Mouse (Mus musculus) retina, adult 2 months (tissue): ENCODE results near the gene Atp11c.

ENCODE experiments used
- DNase-seq: peaks from one replicate; pipeline ENCODE4 v3.0.0-alpha.2; 2012; ENCODE audit warnings: low read depth, low spot score

The Atp11c gene

GRCm38 (mm10) chrX:60386852-60387251 lies 205.6 kb downstream of the Atp11c start:
- no peak for DNase-seq

DNA sequence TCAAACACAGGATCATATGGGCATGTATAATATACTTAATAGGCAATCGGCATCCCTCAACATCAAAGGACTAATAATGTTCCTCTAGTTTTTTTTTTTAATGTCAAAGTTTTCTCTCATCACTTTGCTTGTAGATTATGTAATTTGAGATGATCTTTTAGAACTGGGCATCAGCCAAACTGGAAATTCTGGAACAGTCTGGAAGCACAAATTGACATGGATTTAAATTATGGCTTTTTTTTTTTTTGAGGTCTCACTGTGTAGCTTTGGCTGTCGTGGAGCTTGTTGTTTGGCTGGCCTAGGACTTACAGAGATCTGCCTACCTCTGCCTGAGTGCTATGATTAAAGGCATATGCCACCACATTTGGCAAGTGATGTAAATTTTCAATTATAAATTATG lies 210.8 kb downstream of the Atp11c start:
- DNase-seq, result no peak

DNA sequence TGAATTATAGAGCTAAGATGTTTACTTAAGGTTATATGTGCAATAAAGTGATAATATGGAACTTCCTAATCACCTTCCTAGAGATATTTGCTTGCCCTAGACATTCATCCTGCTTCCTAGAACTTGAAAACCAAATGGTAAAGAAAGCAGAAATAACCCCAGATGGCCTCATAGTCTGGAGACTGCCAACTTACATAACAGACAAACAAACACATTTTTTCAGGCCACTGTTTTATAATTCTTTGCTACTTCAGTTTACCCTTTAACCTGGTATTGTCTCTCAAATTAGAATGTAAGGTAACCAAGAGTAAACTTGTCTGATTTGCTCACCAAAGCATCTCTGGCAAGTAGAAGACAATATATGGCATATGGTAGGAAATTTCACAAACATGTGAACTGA lies 212.1 kb downstream of the Atp11c start:
- no peak for DNase-seq

DNA sequence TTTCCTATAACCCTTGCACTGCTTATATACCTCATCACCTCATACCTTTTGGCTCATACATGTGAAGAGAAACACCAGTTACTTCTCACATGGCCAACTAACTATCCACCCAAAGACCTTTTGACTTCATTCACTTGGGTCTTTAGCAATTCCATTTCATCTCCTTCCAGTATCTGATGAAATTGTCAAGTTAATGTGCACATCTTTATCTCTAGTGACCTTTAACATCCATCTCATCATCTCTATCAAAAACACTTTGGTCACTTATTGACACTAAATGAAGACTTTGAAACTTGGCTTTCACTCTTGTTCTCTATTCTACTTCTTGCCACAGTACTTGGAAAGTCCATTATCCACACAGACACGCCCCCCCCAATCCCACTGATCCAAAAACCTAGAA lies 243.8 kb downstream of the Atp11c start:
- DNase-seq, result no peak

- DNase-seq, result no peak
Observed at GRCm38 (mm10) chrX:60345447-60345846, 247.1 kb downstream of the Atp11c start.

DNA sequence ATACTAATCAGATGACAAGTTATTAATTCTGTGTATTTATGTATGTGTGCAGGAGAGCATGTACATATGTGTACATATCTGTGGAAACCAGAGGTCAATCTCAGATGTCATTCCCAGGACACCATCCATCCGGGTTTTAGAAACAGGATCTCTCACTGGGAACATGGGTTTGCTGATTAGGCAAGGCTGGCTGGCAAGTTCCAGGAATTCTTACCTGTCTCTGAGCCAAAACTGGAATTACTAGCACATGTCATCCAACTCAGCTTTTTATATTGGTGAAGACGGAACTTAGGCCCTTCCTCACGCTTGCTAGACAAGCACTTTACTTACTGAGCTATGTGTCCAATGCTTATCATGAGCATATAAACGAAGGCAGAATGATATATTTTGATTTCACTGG lies 247.5 kb downstream of the Atp11c start:
- DNase-seq, result no peak

- DNase-seq, result no peak
Observed at GRCm38 (mm10) chrX:60329735-60330134, 262.8 kb downstream of the Atp11c start.

DNA sequence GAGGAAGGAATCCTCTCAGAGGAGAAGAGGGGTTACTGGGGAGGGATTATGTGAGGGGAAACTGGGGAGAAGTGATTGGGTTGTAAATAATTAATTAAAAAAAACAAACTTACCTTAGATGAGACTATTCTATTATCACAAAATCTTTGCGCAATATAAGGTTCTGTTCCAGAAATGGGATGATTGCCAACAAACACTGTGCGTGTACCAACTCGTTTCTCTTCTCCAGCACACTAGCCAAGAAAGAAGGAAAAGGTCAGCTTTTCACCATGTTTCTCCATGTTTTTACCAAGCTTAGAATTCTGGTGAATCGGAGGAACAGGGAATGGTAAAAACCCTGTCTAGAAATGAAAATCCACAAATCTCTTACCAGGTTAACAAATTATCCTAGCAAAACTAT lies 271.2 kb downstream of the Atp11c start:
- DNase-seq, result no peak

GRCm38 (mm10) chrX:60317661-60318060 lies 274.8 kb downstream of the Atp11c start:
- DNase-seq, result no peak

GRCm38 (mm10) chrX:60292335-60292734 lies 300.2 kb downstream of the Atp11c start:
- DNase-seq, result no peak

DNA sequence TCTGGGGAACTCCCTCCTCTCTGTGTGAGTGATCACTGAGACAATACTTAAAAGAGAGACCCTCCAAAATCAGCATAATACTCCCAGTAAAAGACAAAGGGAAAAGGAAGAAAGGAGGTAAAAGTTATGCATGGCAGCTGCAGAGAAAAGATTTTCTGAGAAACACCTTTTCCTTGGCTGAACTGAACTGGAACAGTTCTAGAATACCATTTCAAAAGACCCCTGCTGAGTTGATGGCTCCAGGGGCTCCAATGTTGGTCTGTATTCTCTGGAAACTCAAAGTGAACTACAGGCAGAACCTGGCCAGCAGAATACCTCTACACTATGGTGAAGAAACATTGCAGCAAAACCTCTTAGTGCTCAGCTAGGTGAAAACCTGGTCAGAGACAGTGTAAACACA lies 337.2 kb downstream of the Atp11c start:
- no peak for DNase-seq

DNA sequence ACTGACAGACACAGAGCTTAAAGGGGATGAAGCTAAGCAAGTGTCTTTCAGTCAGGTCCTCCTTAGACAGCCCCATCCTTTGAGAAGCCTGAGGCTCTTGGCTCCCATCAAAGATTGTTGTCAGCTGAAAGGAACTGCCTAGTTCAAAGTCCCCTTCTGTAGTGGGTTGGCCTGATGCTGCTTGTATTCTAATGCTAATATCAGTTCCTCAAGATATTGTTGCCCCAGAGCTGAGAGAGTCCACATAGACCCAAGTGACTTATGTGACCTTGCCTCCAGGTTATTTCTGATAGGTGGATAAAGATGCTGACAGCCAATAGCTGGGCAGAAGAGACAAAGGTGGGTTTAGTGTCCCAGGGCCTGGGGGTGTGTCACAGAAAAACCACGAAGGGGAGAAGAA lies 404.8 kb downstream of the Atp11c start:
- no peak for DNase-seq

DNA sequence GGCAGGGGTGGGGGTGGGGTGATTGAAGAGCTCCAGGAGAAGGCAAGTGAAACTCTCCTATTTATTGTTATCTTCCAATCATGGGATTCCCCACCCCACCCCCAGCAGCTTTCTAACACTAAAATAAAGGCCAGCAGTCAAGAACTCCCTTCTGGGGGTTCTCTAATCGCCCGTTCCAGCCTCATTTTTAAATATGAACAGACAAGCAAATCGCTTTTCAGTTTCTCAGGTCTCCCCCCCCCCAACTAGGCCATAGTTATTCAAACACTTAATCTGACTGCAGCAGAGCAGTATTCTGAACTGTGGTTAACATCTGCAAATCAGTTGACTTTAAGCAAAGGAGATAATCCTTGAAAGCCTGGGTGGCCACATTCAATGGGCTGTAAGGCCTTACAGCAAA lies 409.9 kb downstream of the Atp11c start:
- DNase-seq, result no peak

DNA sequence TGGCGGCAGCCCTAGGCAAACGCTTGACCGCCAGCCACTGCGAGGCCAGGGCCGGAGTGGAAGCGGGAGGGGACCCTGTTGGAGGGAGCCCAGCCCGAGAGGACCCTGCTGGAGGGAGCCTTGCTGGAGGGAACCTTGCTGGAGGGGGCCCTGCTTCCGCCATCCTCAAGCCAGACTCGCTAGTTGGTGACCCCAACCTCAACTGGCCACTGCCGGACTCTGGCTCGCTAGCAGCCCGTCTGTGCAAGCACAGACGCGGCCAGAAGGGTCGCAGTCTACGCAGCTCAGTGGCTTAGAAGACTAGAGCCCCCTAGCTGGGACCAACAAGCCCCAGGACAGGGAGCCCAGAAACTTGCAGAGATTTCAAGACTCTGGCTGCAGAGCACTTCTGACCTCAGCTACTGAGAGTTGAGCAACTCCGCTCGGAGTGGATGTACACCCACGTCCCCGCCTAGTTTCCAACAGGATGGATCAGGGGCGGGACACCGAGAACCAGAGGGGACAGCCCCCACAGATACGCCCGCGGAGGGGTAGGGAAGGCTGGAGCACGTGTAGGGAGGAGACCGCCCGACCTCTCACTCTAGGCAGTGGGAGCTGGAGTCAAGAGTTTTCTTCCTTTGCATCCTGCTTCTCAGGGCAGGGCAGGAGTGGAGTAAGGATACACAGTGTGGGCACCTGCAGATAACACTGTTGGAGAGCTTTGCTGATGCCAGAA lies 413.6 kb downstream of the Atp11c start, which contains the start of gene Mcf2:
Mcf2 (minus strand) TSS at position 346 of the 715 bp plus-strand sequence.
- DNase-seq, result no peak

GRCm38 (mm10) chrX:60178025-60178743 lies 414.3 kb downstream of the Atp11c start:
- no peak for DNase-seq
